Mouse (Mus musculus): Measurements from ENCODE around the gene Gtf2h3.

- TF ChIP-seq EP300 (optimal IDR thresholded peaks at IDR 0.05) (no peak), CTCF (IDR thresholded peaks at IDR 0.05; ENCODE audit: low read depth) (no peak)
These were observed 35.8 kb downstream of the Gtf2h3 start for GRCm38 (mm10) chr5:124614709-124615108.
